Mouse (Mus musculus): ENCODE results near the gene Fut4. TPM values are rescaled to one million over a fixed set of nuclear protein-coding genes. Genes with fewer than 3 reads are reported as not detected.

Gene Fut4
- polyA plus RNA-seq, 1 experiment from 2014 or later: 6.3 TPM

DNA sequence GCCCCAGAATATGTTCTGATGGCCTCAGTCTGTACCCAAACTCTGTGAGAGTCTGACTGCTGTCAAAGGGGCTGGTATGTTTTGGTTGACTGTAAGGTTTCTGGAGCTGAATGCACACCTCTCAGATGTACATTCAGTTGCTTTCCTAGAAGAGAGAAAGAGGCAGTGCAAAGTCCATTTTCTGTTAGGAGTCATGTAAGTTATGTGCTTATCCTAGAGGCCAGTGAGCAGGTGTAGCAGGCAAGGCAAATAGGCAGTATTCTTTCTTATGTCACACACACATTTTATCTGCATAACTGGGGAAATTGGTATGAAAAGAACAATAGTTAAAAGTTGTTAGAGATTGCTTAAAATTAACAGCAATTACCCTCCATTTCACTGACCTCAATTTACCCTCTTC, 1.8 kb upstream of the Fut4 start:
- no peaks in the 10 kb centered on the region for H3K9me3 ChIP-seq
- H3K27ac ChIP-seq (replicated peaks): no peak overlapping the region
- H3K4me3 ChIP-seq: no peak overlapping the region
- no peak for DNase-seq (ENCODE audit: low spot score)
- no peaks in the 10 kb centered on the region for H3K36me3 ChIP-seq (replicated peaks)
- peaks cover 21% of the 10 kb centered on the region for H3K4me1 ChIP-seq
- H3K27me3 ChIP-seq (replicated peaks; ENCODE audit: low read depth, poor library complexity, severe bottlenecking): peaks cover 30% of the 10 kb centered on the region

- Histone ChIP-seq H3K9me3 (no peaks in the 10 kb centered on the region), H3K4me1 (peaks cover 18% of the 10 kb centered on the region), H3K4me3 (peak overlapping the region; percentile 70), H3K27me3 (replicated peaks; ENCODE audit: low read depth, poor library complexity, severe bottlenecking) (peaks cover 30% of the 10 kb centered on the region), H3K36me3 (replicated peaks) (no peaks in the 10 kb centered on the region), H3K27ac (replicated peaks) (peak overlapping the region; percentile 87)
- DNase-seq (ENCODE audit: low spot score): no peak
- WGBS: 1% methylated on average over 50 of the region's 50 CpGs
These were observed 641 bp downstream of the Fut4 start for GRCm38 (mm10) chr9:14751503-14752000.

DNA sequence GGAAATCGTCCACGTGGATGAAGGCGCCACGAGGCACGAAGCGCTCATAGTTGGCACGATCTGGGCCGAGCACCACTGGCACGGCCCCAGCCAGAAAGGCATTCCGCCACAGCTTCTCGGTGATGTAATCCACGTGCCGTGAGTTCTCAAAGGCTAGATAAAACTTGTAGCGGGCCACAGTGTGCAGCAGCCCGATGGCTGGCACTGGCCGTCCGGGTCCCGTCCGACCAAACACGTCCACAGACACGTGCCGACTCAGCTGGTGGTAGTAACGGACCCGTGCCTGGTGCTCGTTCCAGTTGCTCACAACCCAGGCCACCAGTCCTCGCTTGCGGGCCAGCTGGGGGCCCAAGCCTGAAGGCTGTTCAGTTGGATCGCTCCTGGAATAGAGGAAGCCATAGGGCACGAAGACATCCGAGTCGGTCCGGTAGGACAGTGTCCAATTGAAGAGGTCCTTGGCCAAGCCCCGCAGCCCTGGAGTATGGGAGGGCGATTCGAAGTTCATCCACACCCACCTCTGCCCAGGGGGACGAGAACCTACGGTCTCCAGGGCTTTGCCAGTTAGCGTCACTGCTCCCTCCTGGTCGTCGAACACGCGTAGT, 1.2 kb downstream of the Fut4 start:
- no peak for DNase-seq (ENCODE audit: low spot score)
- peak overlapping the region; percentile 87; the same call in 1 of the 2 replicates for H3K27ac ChIP-seq (replicated peaks)
- peaks cover 30% of the 10 kb centered on the region for H3K27me3 ChIP-seq (replicated peaks; ENCODE audit: low read depth, poor library complexity, severe bottlenecking)
- H3K4me3 ChIP-seq: peak overlapping the region; percentile 70
- H3K36me3 ChIP-seq (replicated peaks): no peaks in the 10 kb centered on the region
- whole genome bisulfite sequencing: 60% methylated on average over 42 of the region's 42 CpGs
- H3K4me1 ChIP-seq: peaks cover 18% of the 10 kb centered on the region
- no peaks in the 10 kb centered on the region for H3K9me3 ChIP-seq

GRCm38 (mm10) chr9:14740151-14740924, 11.9 kb downstream of the Fut4 start, which contains the start of gene Piwil4:
Gene Piwil4, minus strand, starts transcription at chr9:14740733.
- Histone ChIP-seq H3K27ac (replicated peaks) (no peak within 1 kb of the TSS), H3K4me1 (peaks cover 3% of the 10 kb centered on the region; the same call in 1 of the 2 replicates), H3K4me3 (no peak within 1 kb of the TSS), H3K36me3 (replicated peaks) (no peaks in the 10 kb centered on the region), H3K9me3 (no peaks in the 10 kb centered on the region), H3K27me3 (replicated peaks; ENCODE audit: low read depth, poor library complexity, severe bottlenecking) (no peaks in the 10 kb centered on the region)
- 87% methylated on average over 19 of the region's 19 CpGs for WGBS
- DNase-seq (ENCODE audit: low spot score): no peak

DNA sequence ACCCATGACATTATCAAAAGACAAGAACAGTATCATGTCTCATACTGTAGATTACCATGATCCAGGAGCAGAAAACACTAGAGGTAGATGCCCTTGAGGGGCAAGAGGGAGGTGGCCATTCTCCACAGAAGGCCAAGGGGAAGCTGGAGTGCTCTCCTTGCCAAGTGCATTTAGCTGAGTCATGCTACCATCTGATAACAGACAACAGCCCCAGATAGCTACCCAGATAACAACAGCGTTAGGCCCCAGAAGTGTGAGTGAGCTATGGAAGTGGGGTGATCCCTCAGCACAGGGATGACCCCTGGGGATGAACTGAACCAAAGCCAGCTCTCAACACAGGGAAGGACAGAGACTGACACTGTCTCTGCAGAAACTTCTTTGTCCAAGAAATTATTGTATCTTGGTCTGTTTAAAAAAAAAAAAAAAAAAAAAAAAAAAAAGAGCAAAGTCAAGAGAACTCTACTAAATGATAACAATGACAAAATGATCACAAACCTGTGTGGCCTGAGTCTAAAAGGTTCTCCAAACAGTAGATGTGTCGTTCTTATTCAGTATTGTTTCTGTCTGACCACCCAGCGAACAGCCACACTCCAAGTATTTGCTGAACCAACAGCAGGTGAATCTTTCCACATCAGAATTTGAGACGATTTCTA, 12.6 kb downstream of the Fut4 start:
- no peaks in the 10 kb centered on the region for H3K36me3 ChIP-seq (replicated peaks)
- WGBS: 84% methylated on average over 4 of the region's 4 CpGs
- H3K4me3 ChIP-seq: no peak overlapping the region
- H3K4me1 ChIP-seq: peaks cover 3% of the 10 kb centered on the region; the same call in 1 of the 2 replicates
- H3K9me3 ChIP-seq: no peaks in the 10 kb centered on the region
- no peak for DNase-seq (ENCODE audit: low spot score)
- no peak overlapping the region for H3K27ac ChIP-seq (replicated peaks)
- no peaks in the 10 kb centered on the region for H3K27me3 ChIP-seq (replicated peaks; ENCODE audit: low read depth, poor library complexity, severe bottlenecking)

- H3K27ac ChIP-seq (replicated peaks): peak overlapping the region; percentile 67
- peak; percentile 46 for DNase-seq (ENCODE audit: low spot score)
- WGBS: 29% methylated on average over 9 of the region's 9 CpGs
These were observed 21.2 kb downstream of the Fut4 start for GRCm38 (mm10) chr9:14730941-14731541.

DNA sequence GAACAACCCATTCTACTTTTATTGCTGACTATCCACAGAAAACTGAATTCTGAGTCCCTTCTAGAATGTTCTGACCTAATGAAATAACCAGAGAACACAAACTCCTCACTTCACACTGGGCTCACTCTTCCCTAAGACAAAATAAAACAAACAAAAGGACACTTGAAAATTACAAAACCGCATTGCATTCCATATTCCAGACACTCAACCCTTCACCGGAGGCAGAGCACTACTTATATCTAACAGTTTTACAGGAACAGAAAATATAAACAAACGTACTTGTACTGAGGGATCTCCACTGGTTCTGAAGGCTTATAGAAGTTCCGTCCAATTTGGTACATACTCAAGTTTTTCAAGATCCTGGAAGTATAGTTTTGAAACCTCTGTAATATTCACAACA, 23.8 kb downstream of the Fut4 start:
- Histone ChIP-seq H3K27ac (replicated peaks) (no peak overlapping the region), H3K36me3 (replicated peaks) (no peaks in the 10 kb centered on the region), H3K4me3 (no peak overlapping the region), H3K9me3 (no peaks in the 10 kb centered on the region), H3K27me3 (replicated peaks; ENCODE audit: low read depth, poor library complexity, severe bottlenecking) (0 out of 2 replicates have a peak, but pooled peaks cover 3% of the 10 kb centered on the region), H3K4me1 (peaks cover 41% of the 10 kb centered on the region)
- no peak for DNase-seq (ENCODE audit: low spot score)
- 92% methylated on average over 4 of the region's 4 CpGs for WGBS

More at GRCm38 (mm10) chr9:14730941-14731541, 21.2 kb downstream of the Fut4 start:
- H3K27me3 ChIP-seq (replicated peaks; ENCODE audit: low read depth, poor library complexity, severe bottlenecking): no peaks in the 10 kb centered on the region
- H3K9me3 ChIP-seq: no peaks in the 10 kb centered on the region
- peaks cover 28% of the 10 kb centered on the region for H3K4me1 ChIP-seq
- H3K36me3 ChIP-seq (replicated peaks): no peaks in the 10 kb centered on the region
- H3K4me3 ChIP-seq: no peak overlapping the region

GRCm38 (mm10) chr9:14726629-14727028, 25.6 kb downstream of the Fut4 start:
- Histone ChIP-seq H3K9me3 (no peaks in the 10 kb centered on the region), H3K36me3 (replicated peaks) (no peaks in the 10 kb centered on the region), H3K27ac (replicated peaks) (no peak overlapping the region), H3K4me1 (peaks cover 40% of the 10 kb centered on the region), H3K27me3 (replicated peaks; ENCODE audit: low read depth, poor library complexity, severe bottlenecking) (0 out of 2 replicates have a peak, but pooled peaks cover 3% of the 10 kb centered on the region), H3K4me3 (no peak overlapping the region)
- 92% methylated on average over 4 of the region's 4 CpGs for WGBS
- DNase-seq (ENCODE audit: low spot score): no peak

GRCm38 (mm10) chr9:14726005-14726404, 26.2 kb downstream of the Fut4 start:
- WGBS: 90% methylated on average over 6 of the region's 6 CpGs
- Histone ChIP-seq H3K4me3 (no peak overlapping the region), H3K9me3 (no peaks in the 10 kb centered on the region), H3K27ac (replicated peaks) (no peak overlapping the region), H3K27me3 (replicated peaks; ENCODE audit: low read depth, poor library complexity, severe bottlenecking) (0 out of 2 replicates have a peak, but pooled peaks cover 3% of the 10 kb centered on the region), H3K4me1 (peaks cover 33% of the 10 kb centered on the region), H3K36me3 (replicated peaks) (no peaks in the 10 kb centered on the region)
- DNase-seq (ENCODE audit: low spot score): no peak

DNA sequence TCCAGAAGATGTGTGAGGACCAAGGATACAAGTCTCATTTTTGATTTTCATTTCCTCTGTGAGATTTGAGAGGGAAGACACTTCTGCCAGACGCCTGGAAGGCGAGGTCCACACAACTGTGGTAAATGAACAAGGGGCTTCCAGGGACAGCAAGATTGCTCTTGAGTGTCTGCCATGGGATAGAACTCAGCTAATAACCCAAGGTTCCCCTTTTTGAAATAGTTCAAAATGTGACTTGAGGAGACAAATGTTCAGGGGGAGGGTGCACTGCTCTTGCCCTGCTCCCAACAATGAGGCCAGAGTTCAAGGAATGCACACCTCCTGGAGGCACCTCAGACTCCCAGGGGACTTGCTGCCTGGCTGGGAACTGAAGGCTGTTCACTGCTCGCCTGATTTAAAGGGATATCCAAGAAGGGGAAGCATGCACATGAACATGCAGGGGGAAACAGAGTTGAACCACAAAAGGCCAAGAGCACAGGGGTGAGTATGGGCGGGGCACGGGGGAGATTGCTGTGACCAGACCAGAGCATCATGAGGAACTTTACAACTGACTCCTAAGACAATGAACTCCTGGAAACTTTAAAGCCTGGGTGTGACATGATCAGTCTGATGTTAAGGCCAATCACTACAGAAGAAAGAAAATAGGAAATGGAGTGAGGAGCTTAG, 27.3 kb downstream of the Fut4 start:
- no peak for DNase-seq (ENCODE audit: low spot score)
- 79% methylated on average over 5 of the region's 5 CpGs for WGBS

GRCm38 (mm10) chr9:14721610-14722009, 30.6 kb downstream of the Fut4 start:
- no peaks in the 10 kb centered on the region for H3K9me3 ChIP-seq
- H3K4me1 ChIP-seq: peaks cover 13% of the 10 kb centered on the region
- WGBS: 79% methylated on average over 5 of the region's 5 CpGs
- no peaks in the 10 kb centered on the region for H3K36me3 ChIP-seq (replicated peaks)
- no peak overlapping the region for H3K4me3 ChIP-seq
- no peak for DNase-seq (ENCODE audit: low spot score)
- H3K27me3 ChIP-seq (replicated peaks; ENCODE audit: low read depth, poor library complexity, severe bottlenecking): 0 out of 2 replicates have a peak, but pooled peaks cover 3% of the 10 kb centered on the region
- H3K27ac ChIP-seq (replicated peaks): no peak overlapping the region

More for the DNA sequence above, 27.3 kb downstream of the Fut4 start:
- no peaks in the 10 kb centered on the region for H3K36me3 ChIP-seq (replicated peaks)
- no peak overlapping the region for H3K4me3 ChIP-seq
- no peak overlapping the region; the same call in 1 of the 2 replicates for H3K27ac ChIP-seq (replicated peaks)
- 0 out of 2 replicates have a peak, but pooled peaks cover 3% of the 10 kb centered on the region for H3K27me3 ChIP-seq (replicated peaks; ENCODE audit: low read depth, poor library complexity, severe bottlenecking)
- H3K9me3 ChIP-seq: no peaks in the 10 kb centered on the region
- H3K4me1 ChIP-seq: peaks cover 22% of the 10 kb centered on the region

DNA sequence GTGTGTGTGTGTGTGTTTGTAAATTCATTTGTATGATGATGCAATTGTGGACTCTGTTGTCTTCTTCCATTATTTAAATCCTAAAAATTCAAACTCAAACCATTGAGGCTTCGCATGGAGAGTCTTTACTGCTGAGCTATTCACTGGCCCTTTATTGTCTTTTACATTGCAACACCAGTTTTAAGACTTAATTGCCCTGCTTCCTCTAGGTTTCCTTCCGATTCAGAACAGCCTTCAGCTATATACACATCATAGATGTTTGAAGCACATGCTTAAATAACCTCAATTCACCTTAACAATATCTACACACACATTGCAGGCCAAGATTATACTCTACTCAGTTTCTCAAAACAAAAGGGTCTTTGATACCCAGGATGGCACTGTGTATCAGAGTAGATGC, 31.8 kb downstream of the Fut4 start:
- no peak overlapping the region for H3K4me3 ChIP-seq
- WGBS: 60% methylated on average over 2 of the region's 2 CpGs
- peaks cover 13% of the 10 kb centered on the region for H3K4me1 ChIP-seq
- H3K27ac ChIP-seq (replicated peaks): no peak overlapping the region
- no peaks in the 10 kb centered on the region for H3K9me3 ChIP-seq
- DNase-seq (ENCODE audit: low spot score): no peak
- 0 out of 2 replicates have a peak, but pooled peaks cover 3% of the 10 kb centered on the region for H3K27me3 ChIP-seq (replicated peaks; ENCODE audit: low read depth, poor library complexity, severe bottlenecking)
- no peaks in the 10 kb centered on the region for H3K36me3 ChIP-seq (replicated peaks)

Data from embryonic facial prominence, embryonic 10.5 days (tissue).